Comparison of ENCODE assay signal across 25 mouse cellular contexts in the genomic region with DNA sequence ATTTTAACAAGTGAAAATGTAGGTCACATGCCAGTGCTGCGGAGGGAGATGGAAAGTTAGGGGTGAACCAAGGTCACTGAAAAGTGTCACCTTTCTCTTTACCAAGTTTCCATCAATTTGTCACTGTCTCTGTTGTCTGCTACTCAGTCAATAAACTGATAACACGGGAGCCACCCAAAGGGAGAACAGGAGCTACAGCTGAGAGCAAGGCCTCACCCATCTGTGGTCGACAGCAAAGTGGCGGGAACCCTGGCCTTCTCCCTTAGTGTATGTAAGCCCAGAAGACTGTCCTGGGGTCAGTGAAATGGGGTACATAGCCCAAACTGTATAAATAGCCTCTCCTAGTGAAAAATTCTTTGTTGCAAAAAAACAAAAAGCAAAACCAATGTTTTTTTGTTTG. TPM values are rescaled to one million over a fixed set of nuclear protein-coding genes. Genes with fewer than 3 reads are reported as not detected.
A peak's percentile ranks its signal among the peaks of the same experiment; 100 is the strongest.
DNase-seq lines count a peak whose midpoint lies in the region; ATAC-seq lines count a peak whose summit lies in the region.
"Had no signal": no experiment of that assay in that cellular context is flagged by ENCODE, and none has a peak within 500 bp of the region (broad histone marks: within the 10 kb centered on the region; RNA-seq: fewer than 3 reads in every experiment).

No protein-coding gene starts in this region.

- ATAC-seq in erythroid progenitor cell, adult 5-6 weeks (replicated peaks; ENCODE audit: low FRiP score, poor library complexity, severe bottlenecking): peak; percentile 68
- peak; percentile 81 for ATAC-seq in liver, embryonic 12.5 days
- ATAC-seq in liver, embryonic 16.5 days (ENCODE audit: low read depth): peak; percentile 77
- ATAC-seq: forebrain, embryonic 16.5 days had no signal

- no peaks in the 10 kb centered on the region for H3K27me3 ChIP-seq in liver, embryonic 12.5 days (replicated peaks)
- H3K27me3 ChIP-seq in liver, embryonic 16.5 days (ENCODE audit: control insufficient read depth, insufficient read depth, low read depth, low read length): no peaks in the 10 kb centered on the region
- H3K27me3 ChIP-seq: forebrain, embryonic 12.5 days; heart, embryonic 15.5 days; hindbrain, embryonic 13.5 days had no signal

- no peak for DNase-seq in left cerebral cortex, adult 9 months (ENCODE audit: low spot score in 2 of 2)
- DNase-seq in kidney, postnatal 10 days: no peak
- DNase-seq in right cerebral cortex, postnatal 25 days: no peak
- DNase-seq: adrenal gland, adult 8-10 months; adrenal gland, postnatal 36 days; cerebellum, adult 2 months; cerebellum, postnatal 10 days; gastrocnemius, postnatal 10 days; heart, adult 18-20 months; heart, postnatal 14 days had no signal

- WGBS in liver, embryonic 12.5 days (ENCODE audit: insufficient replicate concordance): 32% methylated on average over 4 of the region's 4 CpGs
- 30% methylated on average over 4 of the region's 4 CpGs for WGBS in liver, embryonic 16.5 days (ENCODE audit: insufficient replicate concordance)

- no peaks in the 10 kb centered on the region for H3K9me3 ChIP-seq in liver, embryonic 12.5 days (replicated peaks)
- H3K9me3 ChIP-seq in liver, embryonic 16.5 days (replicated peaks; ENCODE audit: control insufficient read depth, low read length): no peaks in the 10 kb centered on the region
- H3K9me3 ChIP-seq: embryonic facial prominence, embryonic 10.5 days; forebrain, embryonic 12.5 days; heart, embryonic 10.5 days; heart, embryonic 15.5 days; hindbrain, embryonic 13.5 days had no signal

- H3K4me1 ChIP-seq in liver, embryonic 12.5 days: peaks cover 57% of the 10 kb centered on the region
- peaks cover 30% of the 10 kb centered on the region for H3K4me1 ChIP-seq in liver, embryonic 16.5 days (ENCODE audit: control insufficient read depth, low read depth, low read length)

- H3K4me2 ChIP-seq in liver, embryonic 12.5 days: no peak overlapping the region
- no peak overlapping the region for H3K4me2 ChIP-seq in liver, embryonic 16.5 days (ENCODE audit: low read depth, low read length)
- H3K4me2 ChIP-seq: forebrain, embryonic 12.5 days; heart, embryonic 15.5 days; hindbrain, embryonic 13.5 days had no signal

- H3K27ac ChIP-seq in liver, embryonic 12.5 days: peak overlapping the region; percentile 53; the same call in 1 of the 2 replicates
- 0 out of 2 replicates have a peak overlapping the region, but pooled peaks have one; percentile 4 for H3K27ac ChIP-seq in liver, embryonic 16.5 days (ENCODE audit: low read length)
- H3K27ac ChIP-seq: embryonic facial prominence, embryonic 10.5 days; forebrain, embryonic 12.5 days; heart, embryonic 10.5 days; heart, embryonic 15.5 days; hindbrain, embryonic 13.5 days had no signal

- H3K4me3 ChIP-seq in liver, embryonic 12.5 days: no peak overlapping the region
- no peak overlapping the region for H3K4me3 ChIP-seq in liver, embryonic 16.5 days (ENCODE audit: low read depth, low read length)
- H3K4me3 ChIP-seq: embryonic facial prominence, embryonic 10.5 days; erythroblast, embryonic 14.5 days; forebrain, embryonic 12.5 days; heart, embryonic 10.5 days; heart, embryonic 15.5 days; hindbrain, embryonic 13.5 days had no signal

- no peaks in the 10 kb centered on the region for H3K36me3 ChIP-seq in liver, embryonic 12.5 days
- no peaks in the 10 kb centered on the region for H3K36me3 ChIP-seq in liver, embryonic 16.5 days (ENCODE audit: control insufficient read depth, insufficient read depth)
- H3K36me3 ChIP-seq: embryonic facial prominence, embryonic 10.5 days; forebrain, embryonic 12.5 days; heart, embryonic 10.5 days; heart, embryonic 15.5 days; hindbrain, embryonic 13.5 days had no signal

- H3K9ac ChIP-seq in liver, embryonic 12.5 days: 0 out of 2 replicates have a peak overlapping the region, but pooled peaks have one; percentile 33
- H3K9ac ChIP-seq in liver, embryonic 16.5 days (ENCODE audit: low read depth, low read length): no peak overlapping the region
- H3K9ac ChIP-seq: forebrain, embryonic 12.5 days; heart, embryonic 15.5 days; hindbrain, embryonic 13.5 days had no signal

RNA-seq across cellular contexts. Expression of a gene that starts 26.0 kb away (rescaled TPM):
- total RNA-seq in erythroid progenitor cell, adult 5-6 weeks (2015; ENCODE audit: low replicate concordance): not detected in 2 replicates
- not detected in 2 replicates for total RNA-seq in erythroid progenitor cell, adult 5-6 weeks (2017; ENCODE audit: low replicate concordance)
- polyA plus RNA-seq in liver, embryonic 12.5 days (2016; fragmentation: Nextera tagmentation; extraction: Ambion mirVana): 1.5 and 2.5 TPM in 2 replicates
- 1.6 and 2.0 TPM in 2 replicates for polyA plus RNA-seq in liver, embryonic 16.5 days (2015; fragmentation: Nextera tagmentation; extraction: Ambion mirVana)
- total RNA-seq: hematopoietic stem cell, adult 5-6 weeks had no signal

RNA-seq across cellular contexts. Expression of a gene that starts 34.9 kb away (rescaled TPM):
- not detected in 2 replicates for total RNA-seq in erythroid progenitor cell, adult 5-6 weeks (2015; ENCODE audit: low replicate concordance)
- 143 and 216 TPM in 2 replicates for total RNA-seq in erythroid progenitor cell, adult 5-6 weeks (2017; ENCODE audit: low replicate concordance)
- 1.4 TPM in 1 of 2 replicates, not detected in the other for polyA plus RNA-seq in liver, embryonic 12.5 days (2016; fragmentation: Nextera tagmentation; extraction: Ambion mirVana)
- 1.4 and 1.8 TPM in 2 replicates for polyA plus RNA-seq in liver, embryonic 16.5 days (2015; fragmentation: Nextera tagmentation; extraction: Ambion mirVana)
- polyA plus RNA-seq: embryonic facial prominence, embryonic 10.5 days; forebrain, embryonic 16.5 days had no signal

RNA-seq across cellular contexts. Expression of a gene that starts 40.3 kb away (rescaled TPM):
- total RNA-seq in erythroid progenitor cell, adult 5-6 weeks (2015; ENCODE audit: low replicate concordance): 207 and 227 TPM in 2 replicates
- total RNA-seq in erythroid progenitor cell, adult 5-6 weeks (2017; ENCODE audit: low replicate concordance): 161 and 184 TPM in 2 replicates
- polyA plus RNA-seq in liver, embryonic 12.5 days (2016; fragmentation: Nextera tagmentation; extraction: Ambion mirVana): 289 and 295 TPM in 2 replicates
- polyA plus RNA-seq in liver, embryonic 16.5 days (2015; fragmentation: Nextera tagmentation; extraction: Ambion mirVana): 408 and 415 TPM in 2 replicates

RNA-seq across cellular contexts. Expression of a gene that starts 44.2 kb away (rescaled TPM):
- total RNA-seq in erythroid progenitor cell, adult 5-6 weeks (2015; ENCODE audit: low replicate concordance): not detected in 2 replicates
- not detected in 2 replicates for total RNA-seq in erythroid progenitor cell, adult 5-6 weeks (2017; ENCODE audit: low replicate concordance)
- not detected in 2 replicates for polyA plus RNA-seq in liver, embryonic 12.5 days (2016; fragmentation: Nextera tagmentation; extraction: Ambion mirVana)
- polyA plus RNA-seq in liver, embryonic 16.5 days (2015; fragmentation: Nextera tagmentation; extraction: Ambion mirVana): not detected in 2 replicates
- total RNA-seq: adrenal gland, adult 8-10 months; adrenal gland, postnatal 36 days; ES-E14; gastrocnemius, postnatal 10 days; gastrocnemius, postnatal 4 days; heart, adult 18-20 months; heart, postnatal 14 days; hematopoietic stem cell, adult 5-6 weeks had no signal
- polyA plus RNA-seq: cerebellum, adult 2 months; embryonic facial prominence, embryonic 10.5 days; embryonic facial prominence, embryonic 14.5 days; erythroblast, embryonic 14.5 days; forebrain, embryonic 12.5 days; forebrain, embryonic 16.5 days; frontal cortex, adult 2 months; heart, embryonic 15.5 days; hindbrain, embryonic 13.5 days had no signal

RNA-seq across cellular contexts. Expression of a gene that starts 50.6 kb away (rescaled TPM):
- total RNA-seq in erythroid progenitor cell, adult 5-6 weeks (2015; ENCODE audit: low replicate concordance): not detected in 2 replicates
- total RNA-seq in erythroid progenitor cell, adult 5-6 weeks (2017; ENCODE audit: low replicate concordance): not detected in 2 replicates
- not detected in 2 replicates for polyA plus RNA-seq in liver, embryonic 12.5 days (2016; fragmentation: Nextera tagmentation; extraction: Ambion mirVana)
- polyA plus RNA-seq in liver, embryonic 16.5 days (2015; fragmentation: Nextera tagmentation; extraction: Ambion mirVana): not detected in 2 replicates
- total RNA-seq: adrenal gland, adult 8-10 months; adrenal gland, postnatal 36 days; ES-E14; gastrocnemius, postnatal 10 days; gastrocnemius, postnatal 4 days; heart, adult 18-20 months; heart, postnatal 14 days; hematopoietic stem cell, adult 5-6 weeks had no signal
- polyA plus RNA-seq: cerebellum, adult 2 months; embryonic facial prominence, embryonic 10.5 days; embryonic facial prominence, embryonic 14.5 days; erythroblast, embryonic 14.5 days; forebrain, embryonic 12.5 days; forebrain, embryonic 16.5 days; frontal cortex, adult 2 months; heart, embryonic 10.5 days; heart, embryonic 15.5 days; hindbrain, embryonic 13.5 days had no signal
